In genomic region chr11:35451636-35452035, GRCm38 (mm10) we compare ENCODE assay signal across 9 mouse cellular contexts.
A peak's percentile ranks its signal among the peaks of the same experiment; 100 is the strongest.
DNase-seq lines count a peak whose midpoint lies in the region; ATAC-seq lines count a peak whose summit lies in the region.
"Had no signal": no experiment of that assay in that cellular context is flagged by ENCODE, and none has a peak within 500 bp of the region (broad histone marks: within the 10 kb centered on the region; RNA-seq: fewer than 3 reads in every experiment).

No protein-coding gene starts in this region.

- H3K27ac ChIP-seq in embryonic facial prominence, embryonic 14.5 days (replicated peaks; ENCODE audit: low read depth, low read length) = no peak overlapping the region; the same call in 1 of the 2 replicates
- no peak overlapping the region for H3K27ac ChIP-seq in heart, embryonic 16.5 days (ENCODE audit: low read length)
- H3K27ac ChIP-seq: liver, embryonic 15.5 days had no signal

- 26% methylated on average over 4 of the region's 4 CpGs for WGBS in embryonic facial prominence, embryonic 14.5 days
- WGBS in heart, embryonic 16.5 days = 36% methylated on average over 4 of the region's 4 CpGs

- no peak overlapping the region for H3K4me3 ChIP-seq in embryonic facial prominence, embryonic 14.5 days (ENCODE audit: low read depth, low read length)
- H3K4me3 ChIP-seq in heart, embryonic 16.5 days (ENCODE audit: low read length) = no peak overlapping the region
- H3K4me3 ChIP-seq: liver, embryonic 15.5 days had no signal

- H3K9ac ChIP-seq in embryonic facial prominence, embryonic 14.5 days (ENCODE audit: low read depth, low read length) = no peak overlapping the region
- H3K9ac ChIP-seq in heart, embryonic 16.5 days (ENCODE audit: low read length) = no peak overlapping the region
- H3K9ac ChIP-seq: liver, embryonic 15.5 days had no signal

- no peaks in the 10 kb centered on the region for H3K27me3 ChIP-seq in embryonic facial prominence, embryonic 14.5 days (replicated peaks; ENCODE audit: control insufficient read depth, insufficient read depth, low read length)
- H3K27me3 ChIP-seq in heart, embryonic 16.5 days (ENCODE audit: control insufficient read depth, insufficient read depth, low read length) = peaks cover 2% of the 10 kb centered on the region; the same call in 1 of the 2 replicates
- H3K27me3 ChIP-seq: liver, embryonic 15.5 days had no signal

- H3K4me1 ChIP-seq in embryonic facial prominence, embryonic 14.5 days (ENCODE audit: control insufficient read depth, insufficient read depth, low read length) = peaks cover 14% of the 10 kb centered on the region
- H3K4me1 ChIP-seq in heart, embryonic 16.5 days (ENCODE audit: control insufficient read depth, insufficient read depth, low read length) = no peaks in the 10 kb centered on the region
- H3K4me1 ChIP-seq: liver, embryonic 15.5 days had no signal

- H3K36me3 ChIP-seq in embryonic facial prominence, embryonic 14.5 days (ENCODE audit: control insufficient read depth, insufficient read depth, low read length) = no peaks in the 10 kb centered on the region
- H3K36me3 ChIP-seq in heart, embryonic 16.5 days (ENCODE audit: control insufficient read depth, insufficient read depth) = no peaks in the 10 kb centered on the region
- H3K36me3 ChIP-seq: liver, embryonic 15.5 days had no signal

- no peaks in the 10 kb centered on the region for H3K9me3 ChIP-seq in embryonic facial prominence, embryonic 14.5 days (ENCODE audit: control insufficient read depth, low read length)
- no peaks in the 10 kb centered on the region for H3K9me3 ChIP-seq in heart, embryonic 16.5 days (replicated peaks; ENCODE audit: control insufficient read depth, low read length)
- H3K9me3 ChIP-seq: liver, embryonic 15.5 days had no signal

- no peak overlapping the region for H3K4me2 ChIP-seq in embryonic facial prominence, embryonic 14.5 days (ENCODE audit: low read depth, low read length)
- no peak overlapping the region for H3K4me2 ChIP-seq in heart, embryonic 16.5 days (ENCODE audit: low read depth, low read length)
- H3K4me2 ChIP-seq: liver, embryonic 15.5 days had no signal

- peak; percentile 42; the same call in 1 of the 2 replicates for ATAC-seq in embryonic facial prominence, embryonic 14.5 days (ENCODE audit: low read depth)
- peak; percentile 42 for ATAC-seq in heart, embryonic 16.5 days (replicated peaks; ENCODE audit: extremely low read depth, insufficient read depth, low FRiP score)
- ATAC-seq in activated CD4-positive, CD25-positive, alpha-beta regulatory T cell, adult 4 months = no peak

- peak; percentile 70 for DNase-seq in ES-CJ7 (ENCODE audit: low read depth, low spot score)
- DNase-seq in adrenal gland, postnatal 36 days = peak; percentile 66 to 82
- peak; percentile 62 for DNase-seq in embryonic facial prominence, embryonic 14.5 days (ENCODE audit: low spot score)
- peak; percentile 76 to 85 for DNase-seq in layer of hippocampus, postnatal 10 days (ENCODE audit: low spot score in 2 of 2)
- DNase-seq in lung, postnatal 4 days = peak; percentile 63 to 72
- peak; percentile 74 for DNase-seq in right cerebral cortex, postnatal 4 days
